Mouse (Mus musculus): ENCODE results near the gene Ube2l3. TPM values are rescaled to one million over a fixed set of nuclear protein-coding genes. Genes with fewer than 3 reads are reported as not detected.
A peak's percentile ranks its signal among the peaks of the same experiment; 100 is the strongest.

Ube2l3 gene
- polyA plus RNA-seq (2015; fragmentation: Nextera tagmentation; extraction: Ambion mirVana) = 330 and 339 TPM in 2 replicates

GRCm38 (mm10) chr16:17202549-17202948, at the start of gene Ube2l3:
Gene Ube2l3, minus strand, starts transcription at chr16:17202649.
- no peak for ATAC-seq (ENCODE audit: low read depth)
- 88% methylated on average over 1 of the region's 1 CpGs for WGBS
- Histone ChIP-seq H3K4me2 (ENCODE audit: low read depth, low read length) (peak within 1 kb of the TSS; percentile 26), H3K9ac (ENCODE audit: low read length) (peak within 1 kb of the TSS; percentile 100), H3K27ac (ENCODE audit: low read length) (0 out of 2 replicates have a peak within 1 kb of the TSS, but pooled peaks have one; percentile 31), H3K36me3 (ENCODE audit: control insufficient read depth, insufficient read depth, low read length) (no peaks in the 10 kb centered on the region), H3K4me3 (ENCODE audit: low read length) (peak within 1 kb of the TSS; percentile 99), H3K27me3 (ENCODE audit: control insufficient read depth, insufficient read depth, low read depth, low read length) (peaks cover 8% of the 10 kb centered on the region), H3K9me3 (ENCODE audit: control insufficient read depth, low read length) (no peaks in the 10 kb centered on the region), H3K4me1 (replicated peaks; ENCODE audit: control insufficient read depth, insufficient read depth, low read length) (peaks cover 11% of the 10 kb centered on the region)

GRCm38 (mm10) chr16:17251539-17251938, 49.1 kb upstream of the Ube2l3 start:
- Histone ChIP-seq H3K9ac (ENCODE audit: low read length) (no peak overlapping the region), H3K4me1 (replicated peaks; ENCODE audit: control insufficient read depth, insufficient read depth, low read length) (peaks cover 49% of the 10 kb centered on the region), H3K36me3 (ENCODE audit: control insufficient read depth, insufficient read depth, low read length) (no peaks in the 10 kb centered on the region), H3K9me3 (ENCODE audit: control insufficient read depth, low read length) (no peaks in the 10 kb centered on the region), H3K27me3 (ENCODE audit: control insufficient read depth, insufficient read depth, low read depth, low read length) (no peaks in the 10 kb centered on the region), H3K27ac (ENCODE audit: low read length) (peak overlapping the region; percentile 74), H3K4me2 (ENCODE audit: low read depth, low read length) (peak overlapping the region; percentile 26), H3K4me3 (ENCODE audit: low read length) (no peak overlapping the region)
- whole genome bisulfite sequencing = 41% methylated on average over 3 of the region's 3 CpGs
- ATAC-seq (ENCODE audit: low read depth) = peak; percentile 50

GRCm38 (mm10) chr16:17249135-17249534, 46.7 kb upstream of the Ube2l3 start:
- no peaks in the 10 kb centered on the region for H3K36me3 ChIP-seq (ENCODE audit: control insufficient read depth, insufficient read depth, low read length)
- H3K27me3 ChIP-seq (ENCODE audit: control insufficient read depth, insufficient read depth, low read depth, low read length) = no peaks in the 10 kb centered on the region
- H3K4me1 ChIP-seq (replicated peaks; ENCODE audit: control insufficient read depth, insufficient read depth, low read length) = peaks cover 43% of the 10 kb centered on the region
- no peak overlapping the region for H3K4me3 ChIP-seq (ENCODE audit: low read length)
- H3K9me3 ChIP-seq (ENCODE audit: control insufficient read depth, low read length) = no peaks in the 10 kb centered on the region
- H3K27ac ChIP-seq (ENCODE audit: low read length) = no peak overlapping the region
- ATAC-seq (ENCODE audit: low read depth) = no peak
- H3K9ac ChIP-seq (ENCODE audit: low read length) = no peak overlapping the region
- 32% methylated on average over 6 of the region's 6 CpGs for WGBS
- H3K4me2 ChIP-seq (ENCODE audit: low read depth, low read length) = no peak overlapping the region

GRCm38 (mm10) chr16:17247727-17248126, 45.3 kb upstream of the Ube2l3 start:
- peak; percentile 76 for ATAC-seq (ENCODE audit: low read depth)
- Histone ChIP-seq H3K36me3 (ENCODE audit: control insufficient read depth, insufficient read depth, low read length) (no peaks in the 10 kb centered on the region), H3K27me3 (ENCODE audit: control insufficient read depth, insufficient read depth, low read depth, low read length) (no peaks in the 10 kb centered on the region), H3K4me3 (ENCODE audit: low read length) (no peak overlapping the region), H3K9me3 (ENCODE audit: control insufficient read depth, low read length) (no peaks in the 10 kb centered on the region), H3K9ac (ENCODE audit: low read length) (no peak overlapping the region), H3K4me2 (ENCODE audit: low read depth, low read length) (no peak overlapping the region), H3K4me1 (replicated peaks; ENCODE audit: control insufficient read depth, insufficient read depth, low read length) (peaks cover 38% of the 10 kb centered on the region), H3K27ac (ENCODE audit: low read length) (peak overlapping the region; percentile 72)
- 41% methylated on average over 4 of the region's 4 CpGs for WGBS

GRCm38 (mm10) chr16:17244996-17245395, 42.5 kb upstream of the Ube2l3 start:
- no peak for ATAC-seq (ENCODE audit: low read depth)
- H3K4me1 ChIP-seq (replicated peaks; ENCODE audit: control insufficient read depth, insufficient read depth, low read length) = peaks cover 19% of the 10 kb centered on the region
- no peak overlapping the region for H3K9ac ChIP-seq (ENCODE audit: low read length)
- H3K27me3 ChIP-seq (ENCODE audit: control insufficient read depth, insufficient read depth, low read depth, low read length) = no peaks in the 10 kb centered on the region
- no peak overlapping the region for H3K4me2 ChIP-seq (ENCODE audit: low read depth, low read length)
- H3K27ac ChIP-seq (ENCODE audit: low read length) = no peak overlapping the region
- H3K36me3 ChIP-seq (ENCODE audit: control insufficient read depth, insufficient read depth, low read length) = no peaks in the 10 kb centered on the region
- no peak overlapping the region for H3K4me3 ChIP-seq (ENCODE audit: low read length)
- no peaks in the 10 kb centered on the region for H3K9me3 ChIP-seq (ENCODE audit: control insufficient read depth, low read length)
- 48% methylated on average over 1 of the region's 1 CpGs for WGBS

GRCm38 (mm10) chr16:17243731-17244130, 41.3 kb upstream of the Ube2l3 start:
- no peaks in the 10 kb centered on the region for H3K27me3 ChIP-seq (ENCODE audit: control insufficient read depth, insufficient read depth, low read depth, low read length)
- H3K4me3 ChIP-seq (ENCODE audit: low read length) = no peak overlapping the region
- H3K27ac ChIP-seq (ENCODE audit: low read length) = peak overlapping the region; percentile 67
- H3K4me2 ChIP-seq (ENCODE audit: low read depth, low read length) = no peak overlapping the region
- 24% methylated on average over 1 of the region's 1 CpGs for WGBS
- H3K36me3 ChIP-seq (ENCODE audit: control insufficient read depth, insufficient read depth, low read length) = no peaks in the 10 kb centered on the region
- H3K4me1 ChIP-seq (replicated peaks; ENCODE audit: control insufficient read depth, insufficient read depth, low read length) = peaks cover 21% of the 10 kb centered on the region
- no peak overlapping the region for H3K9ac ChIP-seq (ENCODE audit: low read length)
- ATAC-seq (ENCODE audit: low read depth) = 0 out of 2 replicates have a peak, but pooled peaks have one; percentile 15
- H3K9me3 ChIP-seq (ENCODE audit: control insufficient read depth, low read length) = no peaks in the 10 kb centered on the region

GRCm38 (mm10) chr16:17239409-17239808, 37.0 kb upstream of the Ube2l3 start:
- Histone ChIP-seq H3K4me1 (replicated peaks; ENCODE audit: control insufficient read depth, insufficient read depth, low read length) (peaks cover 43% of the 10 kb centered on the region), H3K4me3 (ENCODE audit: low read length) (no peak overlapping the region), H3K36me3 (ENCODE audit: control insufficient read depth, insufficient read depth, low read length) (no peaks in the 10 kb centered on the region), H3K27me3 (ENCODE audit: control insufficient read depth, insufficient read depth, low read depth, low read length) (no peaks in the 10 kb centered on the region), H3K9ac (ENCODE audit: low read length) (no peak overlapping the region), H3K9me3 (ENCODE audit: control insufficient read depth, low read length) (no peaks in the 10 kb centered on the region), H3K27ac (ENCODE audit: low read length) (no peak overlapping the region), H3K4me2 (ENCODE audit: low read depth, low read length) (no peak overlapping the region)
- WGBS = 56% methylated on average over 2 of the region's 2 CpGs
- no peak for ATAC-seq (ENCODE audit: low read depth)

- 56% methylated on average over 3 of the region's 3 CpGs for WGBS
- Histone ChIP-seq H3K36me3 (ENCODE audit: control insufficient read depth, insufficient read depth, low read length) (no peaks in the 10 kb centered on the region), H3K27me3 (ENCODE audit: control insufficient read depth, insufficient read depth, low read depth, low read length) (no peaks in the 10 kb centered on the region), H3K27ac (ENCODE audit: low read length) (no peak overlapping the region), H3K4me3 (ENCODE audit: low read length) (no peak overlapping the region), H3K9me3 (ENCODE audit: control insufficient read depth, low read length) (no peaks in the 10 kb centered on the region), H3K4me2 (ENCODE audit: low read depth, low read length) (no peak overlapping the region), H3K4me1 (replicated peaks; ENCODE audit: control insufficient read depth, insufficient read depth, low read length) (peaks cover 40% of the 10 kb centered on the region), H3K9ac (ENCODE audit: low read length) (no peak overlapping the region)
- no peak for ATAC-seq (ENCODE audit: low read depth)
Measured at GRCm38 (mm10) chr16:17237634-17238033, 35.2 kb upstream of the Ube2l3 start.

GRCm38 (mm10) chr16:17234916-17235665, 32.6 kb upstream of the Ube2l3 start:
- Histone ChIP-seq H3K9ac (ENCODE audit: low read length) (peak overlapping the region; percentile 91), H3K9me3 (ENCODE audit: control insufficient read depth, low read length) (no peaks in the 10 kb centered on the region), H3K27me3 (ENCODE audit: control insufficient read depth, insufficient read depth, low read depth, low read length) (no peaks in the 10 kb centered on the region), H3K4me2 (ENCODE audit: low read depth, low read length) (peak overlapping the region; percentile 72), H3K4me1 (replicated peaks; ENCODE audit: control insufficient read depth, insufficient read depth, low read length) (peaks cover 42% of the 10 kb centered on the region), H3K4me3 (ENCODE audit: low read length) (peak overlapping the region; percentile 86), H3K36me3 (ENCODE audit: control insufficient read depth, insufficient read depth, low read length) (no peaks in the 10 kb centered on the region), H3K27ac (ENCODE audit: low read length) (peak overlapping the region; percentile 74)
- no peak for ATAC-seq (ENCODE audit: low read depth)
- 21% methylated on average over 9 of the region's 9 CpGs for WGBS
